Mouse (Mus musculus) liver, embryonic 14.5 days (tissue): ENCODE data around the gene Ptprj. TPM values are rescaled to one million over a fixed set of nuclear protein-coding genes. Genes with fewer than 3 reads are reported as not detected.

Experiments
- ATAC-seq: fragments of 200-750 bp; cut with Nextera tagmentation; 2 replicates; pipeline ENCODE4 v1.8.0; 2017; ENCODE audit warnings: moderate number of reproducible peaks, mild to moderate bottlenecking, moderate library complexity; ENCODE audit not compliant: insufficient read depth
- DNase-seq, 3 experiments: peaks; one replicate each; pipeline ENCODE4 v3.0.0-alpha.2; 2012 to 2013; ENCODE audit warnings: low read depth in 3 of 3, low spot score in 3 of 3
- H3K27ac ChIP-seq: fragments of 300-500 bp; sonication (generic); 2 replicates; pipeline ENCODE4 v1.5.1; 2014; ENCODE audit warnings: moderate library complexity, mild to moderate bottlenecking, control low read depth, inconsistent platforms
- H3K27me3 ChIP-seq: fragments of 300-500 bp; sonication (generic); 2 replicates; pipeline ENCODE4 v1.6.1; 2014; ENCODE audit warnings: mild to moderate bottlenecking, low read length, moderate library complexity; ENCODE audit not compliant: control insufficient read depth, insufficient read depth
- H3K36me3 ChIP-seq: fragments of 300-500 bp; sonication (generic); replicated peaks from 2 replicates; pipeline ENCODE4 v1.6.1; 2014; ENCODE audit warnings: low read depth; ENCODE audit not compliant: control insufficient read depth, insufficient read depth
- H3K4me1 ChIP-seq, 2 experiments: fragments of 200-500 bp in 1 of 2; fragments of 300-500 bp in 1 of 2; sonication (generic) in 1 of 2; replicated peaks; 2 replicates each; pipeline ENCODE4 v1.6.1; 2012 to 2014; ENCODE audit warnings: antibody characterized with exemption in 1 of 2, inconsistent platforms in 1 of 2, low read length in 1 of 2; ENCODE audit not compliant: control insufficient read depth in 2 of 2, insufficient read depth in 2 of 2
- H3K4me2 ChIP-seq: fragments of 300-500 bp; sonication (generic); 2 replicates; pipeline ENCODE4 v1.6.1; 2014; ENCODE audit warnings: low read depth, mild to moderate bottlenecking, control low read depth, moderate library complexity
- H3K4me3 ChIP-seq, 2 experiments: fragments of 200-500 bp in 1 of 2; fragments of 300-500 bp in 1 of 2; sonication (generic) in 1 of 2; 2 replicates each; pipeline ENCODE4 v1.5.1; 2012 to 2014; ENCODE audit warnings: low read depth in 2 of 2, low read length in 2 of 2, mild to moderate bottlenecking in 2 of 2, control low read depth in 1 of 2, inconsistent platforms in 1 of 2, moderate library complexity in 1 of 2; ENCODE audit not compliant: insufficient read depth in 1 of 2
- H3K9ac ChIP-seq: fragments of 300-500 bp; sonication (generic); replicated peaks from 2 replicates; pipeline ENCODE4 v1.6.1; 2014; ENCODE audit warnings: mild to moderate bottlenecking, control low read depth, moderate library complexity
- H3K9me3 ChIP-seq: fragments of 300-500 bp; sonication (generic); 2 replicates; pipeline ENCODE4 v1.6.1; 2016; ENCODE audit warnings: low read length, mixed read lengths; ENCODE audit not compliant: control insufficient read depth
- CTCF ChIP-seq: IDR thresholded peaks from 2 replicates; pipeline ENCODE4 v1.5.1; 2016; ENCODE audit warnings: antibody characterized with exemption, low read depth, control low read depth
- EP300 ChIP-seq: IDR thresholded peaks from 2 replicates; pipeline ENCODE4 v1.6.1; 2016; ENCODE audit warnings: antibody characterized with exemption, low read depth
- WGBS: fragments of 180-500 bp; shearing (Covaris S2); extraction: QIAGEN DNeasy Blood & Tissue Kit; methylation state at CpG from one replicate; pipeline ENCODE4 v1.1.7; 2014; ENCODE audit not compliant: insufficient replicate concordance; 5-methylcytosine and 5-hydroxymethylcytosine counted together
- polyA plus RNA-seq, 2 experiments: library from polyadenylated mRNA; depleted of rRNA in 1 of 2; stranded (reverse) in 1 of 2; unstranded in 1 of 2; fragments of >200 nt; fragmentation: Nextera tagmentation in 1 of 2; extraction: Ambion mirVana in 1 of 2; gene quantifications; 2 replicates each; pipeline versions ENCODE4 v1.2.1 to v1.2.3; 2012 to 2014

Ptprj gene
- polyA plus RNA-seq, 2 experiments: 2.6 to 2.7 TPM

- no peak for ATAC-seq
Measured at GRCm38 (mm10) chr2:90522455-90522854, 58.0 kb downstream of the Ptprj start.

GRCm38 (mm10) chr2:90521909-90522308 lies 58.5 kb downstream of the Ptprj start:
- Histone ChIP-seq H3K9ac (no peak overlapping the region), H3K36me3 (no peaks in the 10 kb centered on the region), H3K27ac (no peak overlapping the region), H3K4me1 (peaks cover 0 to 25% of the 10 kb centered on the region in 2 experiments; a peak in 3 of 4 replicates), H3K27me3 (no peaks in the 10 kb centered on the region), H3K4me2 (no peak overlapping the region), H3K4me3 (no peak overlapping the region), H3K9me3 (no peaks in the 10 kb centered on the region)
- DNase-seq (no peak), ATAC-seq (no peak)
- WGBS: 30% methylated on average over 1 of the region's 1 CpGs
- TF ChIP-seq EP300 (no peak), CTCF (no peak)

More at GRCm38 (mm10) chr2:90522455-90522854, 58.0 kb downstream of the Ptprj start:
- TF ChIP-seq EP300 (no peak), CTCF (no peak)
- H3K27me3 ChIP-seq: no peaks in the 10 kb centered on the region
- H3K4me2 ChIP-seq: no peak overlapping the region
- no peak for DNase-seq
- H3K36me3 ChIP-seq: no peaks in the 10 kb centered on the region
- H3K4me3 ChIP-seq: no peak overlapping the region
- H3K9me3 ChIP-seq: no peaks in the 10 kb centered on the region
- peaks cover 0 to 23% of the 10 kb centered on the region in 2 experiments; a peak in 3 of 4 replicates for H3K4me1 ChIP-seq
- H3K27ac ChIP-seq: no peak overlapping the region
- no peak overlapping the region for H3K9ac ChIP-seq
- WGBS: 75% methylated on average over 6 of the region's 6 CpGs

GRCm38 (mm10) chr2:90518296-90518695 lies 62.2 kb downstream of the Ptprj start:
- Histone ChIP-seq H3K27me3 (no peaks in the 10 kb centered on the region), H3K4me3 (no peak overlapping the region), H3K4me2 (no peak overlapping the region), H3K9ac (no peak overlapping the region), H3K4me1 (peaks cover 0 to 8% of the 10 kb centered on the region in 2 experiments; a peak in 2 of 4 replicates), H3K9me3 (no peaks in the 10 kb centered on the region), H3K36me3 (no peaks in the 10 kb centered on the region), H3K27ac (no peak overlapping the region)
- no peak for ATAC-seq
- no peak for DNase-seq
- WGBS: 76% methylated on average over 6 of the region's 6 CpGs
- TF ChIP-seq CTCF: no peak
- no peak for TF ChIP-seq EP300

GRCm38 (mm10) chr2:90514969-90515368 lies 65.5 kb downstream of the Ptprj start:
- no peak for DNase-seq
- TF ChIP-seq EP300 (no peak), CTCF (no peak)
- no peaks in the 10 kb centered on the region for H3K27me3 ChIP-seq

GRCm38 (mm10) chr2:90509268-90509667 lies 71.2 kb downstream of the Ptprj start:
- WGBS: 85% methylated on average over 4 of the region's 4 CpGs
- H3K27ac ChIP-seq: no peak overlapping the region
- no peak overlapping the region for H3K4me3 ChIP-seq
- DNase-seq (no peak), ATAC-seq (no peak)
- TF ChIP-seq EP300: no peak
- no peak for TF ChIP-seq CTCF
- no peaks in the 10 kb centered on the region for H3K27me3 ChIP-seq
- no peaks in the 10 kb centered on the region for H3K36me3 ChIP-seq
- H3K4me2 ChIP-seq: no peak overlapping the region
- no peaks in the 10 kb centered on the region for H3K9me3 ChIP-seq
- H3K4me1 ChIP-seq: peaks cover 4 to 11% of the 10 kb centered on the region in 2 experiments
- no peak overlapping the region for H3K9ac ChIP-seq

More at GRCm38 (mm10) chr2:90514969-90515368, 65.5 kb downstream of the Ptprj start:
- Histone ChIP-seq H3K27ac (no peak overlapping the region), H3K4me3 (no peak overlapping the region), H3K4me1 (peaks cover 0 to 3% of the 10 kb centered on the region in 2 experiments; a peak in 1 of 4 replicates), H3K36me3 (no peaks in the 10 kb centered on the region), H3K9me3 (no peaks in the 10 kb centered on the region), H3K4me2 (no peak overlapping the region), H3K9ac (no peak overlapping the region)
- ATAC-seq: no peak
- 58% methylated on average over 5 of the region's 5 CpGs for WGBS
